Mouse (Mus musculus): ENCODE measurements at regions not wholly inside any gene's neighbourhood (a gene's known extent, or its start where the extent isn't known, plus 50 kb on each side); places are given as distances from the start of the nearest gene placed in this dataset.

GRCm38 (mm10) chr12:106157827-106158226 lies 147.8 kb downstream of the Vrk1 start:
- Histone ChIP-seq H3K36me3 (ENCODE audit: control insufficient read depth, insufficient read depth, low read length) (no peaks in the 10 kb centered on the region), H3K9me3 (ENCODE audit: control insufficient read depth, low read length) (no peaks in the 10 kb centered on the region), H3K4me2 (ENCODE audit: low read depth, low read length) (no peak overlapping the region), H3K27me3 (ENCODE audit: control insufficient read depth, insufficient read depth, low read depth, low read length) (no peaks in the 10 kb centered on the region), H3K4me3 (ENCODE audit: low read length) (no peak overlapping the region), H3K27ac (ENCODE audit: low read length) (no peak overlapping the region), H3K9ac (ENCODE audit: low read length) (no peak overlapping the region), H3K4me1 (replicated peaks; ENCODE audit: control insufficient read depth, insufficient read depth, low read length) (no peaks in the 10 kb centered on the region)
- WGBS, result 46% methylated on average over 4 of the region's 4 CpGs
- no peak for ATAC-seq (ENCODE audit: low read depth)

GRCm38 (mm10) chr12:106158620-106159019 lies 148.6 kb downstream of the Vrk1 start:
- H3K4me1 ChIP-seq (replicated peaks; ENCODE audit: control insufficient read depth, insufficient read depth, low read length), result no peaks in the 10 kb centered on the region
- no peaks in the 10 kb centered on the region for H3K9me3 ChIP-seq (ENCODE audit: control insufficient read depth, low read length)
- no peaks in the 10 kb centered on the region for H3K36me3 ChIP-seq (ENCODE audit: control insufficient read depth, insufficient read depth, low read length)
- H3K9ac ChIP-seq (ENCODE audit: low read length), result no peak overlapping the region
- H3K4me3 ChIP-seq (ENCODE audit: low read length), result no peak overlapping the region
- WGBS, result 83% methylated on average over 14 of the region's 14 CpGs
- no peak overlapping the region for H3K4me2 ChIP-seq (ENCODE audit: low read depth, low read length)
- no peak overlapping the region for H3K27ac ChIP-seq (ENCODE audit: low read length)
- no peak for ATAC-seq (ENCODE audit: low read depth)
- no peaks in the 10 kb centered on the region for H3K27me3 ChIP-seq (ENCODE audit: control insufficient read depth, insufficient read depth, low read depth, low read length)

GRCm38 (mm10) chr12:106171301-106171700 lies 161.3 kb downstream of the Vrk1 start:
- no peak overlapping the region for H3K9ac ChIP-seq (ENCODE audit: low read length)
- 55% methylated on average over 5 of the region's 5 CpGs for WGBS
- H3K4me1 ChIP-seq (replicated peaks; ENCODE audit: control insufficient read depth, insufficient read depth, low read length), result peaks cover 5% of the 10 kb centered on the region; the same call in 1 of the 2 replicates
- H3K27ac ChIP-seq (ENCODE audit: low read length), result no peak overlapping the region
- peaks cover 25% of the 10 kb centered on the region for H3K27me3 ChIP-seq (ENCODE audit: control insufficient read depth, insufficient read depth, low read depth, low read length)
- no peak overlapping the region for H3K4me2 ChIP-seq (ENCODE audit: low read depth, low read length)
- no peak overlapping the region for H3K4me3 ChIP-seq (ENCODE audit: low read length)
- no peak for ATAC-seq (ENCODE audit: low read depth)
- H3K9me3 ChIP-seq (ENCODE audit: control insufficient read depth, low read length), result no peaks in the 10 kb centered on the region
- no peaks in the 10 kb centered on the region for H3K36me3 ChIP-seq (ENCODE audit: control insufficient read depth, insufficient read depth, low read length)

GRCm38 (mm10) chr12:106173211-106173610 lies 163.2 kb downstream of the Vrk1 start:
- Histone ChIP-seq H3K9ac (ENCODE audit: low read length) (no peak overlapping the region), H3K4me2 (ENCODE audit: low read depth, low read length) (no peak overlapping the region), H3K4me1 (replicated peaks; ENCODE audit: control insufficient read depth, insufficient read depth, low read length) (peaks cover 5% of the 10 kb centered on the region; the same call in 1 of the 2 replicates), H3K27me3 (ENCODE audit: control insufficient read depth, insufficient read depth, low read depth, low read length) (peaks cover 25% of the 10 kb centered on the region), H3K27ac (ENCODE audit: low read length) (no peak overlapping the region), H3K36me3 (ENCODE audit: control insufficient read depth, insufficient read depth, low read length) (no peaks in the 10 kb centered on the region), H3K9me3 (ENCODE audit: control insufficient read depth, low read length) (no peaks in the 10 kb centered on the region), H3K4me3 (ENCODE audit: low read length) (no peak overlapping the region)
- 39% methylated on average over 8 of the region's 8 CpGs for WGBS
- no peak for ATAC-seq (ENCODE audit: low read depth)

GRCm38 (mm10) chr12:106174070-106174980 lies 164.3 kb downstream of the Vrk1 start:
- H3K27me3 ChIP-seq (ENCODE audit: control insufficient read depth, insufficient read depth, low read depth, low read length), result peaks cover 25% of the 10 kb centered on the region
- H3K9me3 ChIP-seq (ENCODE audit: control insufficient read depth, low read length), result no peaks in the 10 kb centered on the region
- peak overlapping the region; percentile 81 for H3K4me2 ChIP-seq (ENCODE audit: low read depth, low read length)
- no peaks in the 10 kb centered on the region for H3K36me3 ChIP-seq (ENCODE audit: control insufficient read depth, insufficient read depth, low read length)
- ATAC-seq (ENCODE audit: low read depth), result peak; percentile 39
- H3K9ac ChIP-seq (ENCODE audit: low read length), result peak overlapping the region; percentile 37
- H3K27ac ChIP-seq (ENCODE audit: low read length), result no peak overlapping the region
- peak overlapping the region; percentile 47 for H3K4me3 ChIP-seq (ENCODE audit: low read length)
- 1% methylated on average over 39 of the region's 39 CpGs for WGBS
- H3K4me1 ChIP-seq (replicated peaks; ENCODE audit: control insufficient read depth, insufficient read depth, low read length), result peaks cover 5% of the 10 kb centered on the region; the same call in 1 of the 2 replicates

GRCm38 (mm10) chr12:106174981-106175700 lies 165.1 kb downstream of the Vrk1 start:
- Histone ChIP-seq H3K9me3 (ENCODE audit: control insufficient read depth, low read length) (no peaks in the 10 kb centered on the region), H3K4me2 (ENCODE audit: low read depth, low read length) (peak overlapping the region; percentile 81), H3K4me1 (replicated peaks; ENCODE audit: control insufficient read depth, insufficient read depth, low read length) (peaks cover 5% of the 10 kb centered on the region; the same call in 1 of the 2 replicates), H3K36me3 (ENCODE audit: control insufficient read depth, insufficient read depth, low read length) (no peaks in the 10 kb centered on the region), H3K27me3 (ENCODE audit: control insufficient read depth, insufficient read depth, low read depth, low read length) (peaks cover 25% of the 10 kb centered on the region), H3K27ac (ENCODE audit: low read length) (no peak overlapping the region), H3K4me3 (ENCODE audit: low read length) (peak overlapping the region; percentile 47), H3K9ac (ENCODE audit: low read length) (0 out of 2 replicates have a peak overlapping the region, but pooled peaks have one; percentile 24)
- WGBS, result 3% methylated on average over 27 of the region's 27 CpGs
- ATAC-seq (ENCODE audit: low read depth), result no peak

- H3K4me3 ChIP-seq (ENCODE audit: low read length), result no peak overlapping the region
- H3K9me3 ChIP-seq (ENCODE audit: control insufficient read depth, low read length), result no peaks in the 10 kb centered on the region
- no peak overlapping the region for H3K4me2 ChIP-seq (ENCODE audit: low read depth, low read length)
- H3K4me1 ChIP-seq (replicated peaks; ENCODE audit: control insufficient read depth, insufficient read depth, low read length), result peaks cover 5% of the 10 kb centered on the region; the same call in 1 of the 2 replicates
- ATAC-seq (ENCODE audit: low read depth), result no peak
- no peak overlapping the region for H3K27ac ChIP-seq (ENCODE audit: low read length)
- no peaks in the 10 kb centered on the region for H3K36me3 ChIP-seq (ENCODE audit: control insufficient read depth, insufficient read depth, low read length)
- peaks cover 23% of the 10 kb centered on the region for H3K27me3 ChIP-seq (ENCODE audit: control insufficient read depth, insufficient read depth, low read depth, low read length)
- WGBS, result 40% methylated on average over 4 of the region's 4 CpGs
- no peak overlapping the region for H3K9ac ChIP-seq (ENCODE audit: low read length)
Measured at GRCm38 (mm10) chr12:106177302-106177701, 167.3 kb downstream of the Vrk1 start.

GRCm38 (mm10) chr12:106177861-106178260 lies 167.8 kb downstream of the Vrk1 start:
- peaks cover 20% of the 10 kb centered on the region for H3K27me3 ChIP-seq (ENCODE audit: control insufficient read depth, insufficient read depth, low read depth, low read length)
- no peak overlapping the region for H3K27ac ChIP-seq (ENCODE audit: low read length)
- ATAC-seq (ENCODE audit: low read depth), result no peak
- no peaks in the 10 kb centered on the region for H3K9me3 ChIP-seq (ENCODE audit: control insufficient read depth, low read length)
- H3K4me1 ChIP-seq (replicated peaks; ENCODE audit: control insufficient read depth, insufficient read depth, low read length), result peaks cover 5% of the 10 kb centered on the region; the same call in 1 of the 2 replicates
- no peak overlapping the region for H3K4me3 ChIP-seq (ENCODE audit: low read length)
- WGBS, result 60% methylated on average over 3 of the region's 3 CpGs
- no peaks in the 10 kb centered on the region for H3K36me3 ChIP-seq (ENCODE audit: control insufficient read depth, insufficient read depth, low read length)
- no peak overlapping the region for H3K9ac ChIP-seq (ENCODE audit: low read length)
- no peak overlapping the region for H3K4me2 ChIP-seq (ENCODE audit: low read depth, low read length)

GRCm38 (mm10) chr12:106178688-106179205 lies 168.7 kb downstream of the Vrk1 start:
- ATAC-seq (ENCODE audit: low read depth), result no peak
- H3K9ac ChIP-seq (ENCODE audit: low read length), result no peak overlapping the region
- WGBS, result 77% methylated on average over 11 of the region's 11 CpGs
- H3K4me2 ChIP-seq (ENCODE audit: low read depth, low read length), result no peak overlapping the region
- H3K27ac ChIP-seq (ENCODE audit: low read length), result no peak overlapping the region
- no peaks in the 10 kb centered on the region for H3K36me3 ChIP-seq (ENCODE audit: control insufficient read depth, insufficient read depth, low read length)
- peaks cover 5% of the 10 kb centered on the region; the same call in 1 of the 2 replicates for H3K4me1 ChIP-seq (replicated peaks; ENCODE audit: control insufficient read depth, insufficient read depth, low read length)
- H3K9me3 ChIP-seq (ENCODE audit: control insufficient read depth, low read length), result no peaks in the 10 kb centered on the region
- no peak overlapping the region for H3K4me3 ChIP-seq (ENCODE audit: low read length)
- H3K27me3 ChIP-seq (ENCODE audit: control insufficient read depth, insufficient read depth, low read depth, low read length), result peaks cover 17% of the 10 kb centered on the region

Measured in lung, embryonic 16.5 days (tissue).